Mouse (Mus musculus) testis, postnatal 10 days (tissue): ENCODE data around the gene Zbtb6.

Source experiments
- DNase-seq: peaks from one replicate; pipeline ENCODE4 v3.0.0; 2021; ENCODE audit warnings: low spot score

The Zbtb6 gene

GRCm38 (mm10) chr2:37442611-37443591, at the start of gene Zbtb6, which contains the start of the genes Zbtb26 and Rabgap1:
Gene Zbtb6, minus strand, starts transcription at chr2:37443171.
Gene Zbtb26, minus strand, starts transcription at chr2:37443135.
Gene Rabgap1, plus strand, starts transcription at chr2:37443279.
- DNase-seq, result peak; percentile 98

- no peak for DNase-seq
Observed at GRCm38 (mm10) chr2:37488956-37489355, 46.0 kb upstream of the Zbtb6 start.

GRCm38 (mm10) chr2:37486408-37486807, 43.4 kb upstream of the Zbtb6 start:
- no peak for DNase-seq

GRCm38 (mm10) chr2:37485370-37485769, 42.4 kb upstream of the Zbtb6 start:
- peak; percentile 46 for DNase-seq

GRCm38 (mm10) chr2:37484165-37484564, 41.2 kb upstream of the Zbtb6 start:
- DNase-seq, result no peak

- no peak for DNase-seq
Observed at GRCm38 (mm10) chr2:37480039-37480438, 37.1 kb upstream of the Zbtb6 start.

GRCm38 (mm10) chr2:37479559-37479958, 36.6 kb upstream of the Zbtb6 start:
- DNase-seq, result no peak

GRCm38 (mm10) chr2:37466266-37466665, 23.3 kb upstream of the Zbtb6 start:
- DNase-seq, result no peak

- no peak for DNase-seq
Observed at GRCm38 (mm10) chr2:37460707-37461106, 17.7 kb upstream of the Zbtb6 start.

- no peak for DNase-seq
Observed at GRCm38 (mm10) chr2:37452376-37452760, 9.4 kb upstream of the Zbtb6 start.

- DNase-seq, result peak; percentile 94
Observed at GRCm38 (mm10) chr2:37451667-37452375, 8.8 kb upstream of the Zbtb6 start.

GRCm38 (mm10) chr2:37431609-37432008, 11.4 kb downstream of the Zbtb6 start:
- no peak for DNase-seq

GRCm38 (mm10) chr2:37430593-37431464, 12.1 kb downstream of the Zbtb6 start:
- DNase-seq, result peak; percentile 80

- no peak for DNase-seq
Observed at GRCm38 (mm10) chr2:37423671-37424070, 19.3 kb downstream of the Zbtb6 start.

- DNase-seq, result peak; percentile 92
Observed at GRCm38 (mm10) chr2:37422306-37423304, 20.4 kb downstream of the Zbtb6 start, which contains the start of gene Rc3h2. Gene Rc3h2, minus strand, starts transcription at chr2:37422903.

- no peak for DNase-seq
Observed at GRCm38 (mm10) chr2:37421903-37422302, 21.1 kb downstream of the Zbtb6 start.

GRCm38 (mm10) chr2:37395539-37395938, 47.4 kb downstream of the Zbtb6 start:
- no peak for DNase-seq

GRCm38 (mm10) chr2:37382921-37383320, 60.0 kb downstream of the Zbtb6 start:
- DNase-seq, result no peak

- peak; percentile 58 for DNase-seq
Observed at GRCm38 (mm10) chr2:37380189-37380588, 62.8 kb downstream of the Zbtb6 start.

- DNase-seq, result no peak
Observed at GRCm38 (mm10) chr2:37376018-37376417, 67.0 kb downstream of the Zbtb6 start.
